Mouse (Mus musculus): ENCODE results near the gene Grxcr1. TPM values are rescaled to one million over a fixed set of nuclear protein-coding genes. Genes with fewer than 3 reads are reported as not detected.

The Grxcr1 gene
- not detected for total RNA-seq (2021)
- long read RNA-seq, result 0 reads

- no peak for DNase-seq (ENCODE audit: low spot score in 2 of 2)
Observed at GRCm38 (mm10) chr5:68031744-68032143, at the start of gene Grxcr1. Gene Grxcr1 (plus strand): TSS chr5:68031835.

GRCm38 (mm10) chr5:67981946-67982526 lies 49.6 kb upstream of the Grxcr1 start:
- no peak for DNase-seq (ENCODE audit: low spot score in 2 of 2)

GRCm38 (mm10) chr5:67990426-67990825 lies 41.2 kb upstream of the Grxcr1 start:
- no peak for DNase-seq (ENCODE audit: low spot score in 2 of 2)

GRCm38 (mm10) chr5:68002611-68003010 lies 29.0 kb upstream of the Grxcr1 start:
- peak; percentile 19 to 22 for DNase-seq (ENCODE audit: low spot score in 2 of 2)

DNA sequence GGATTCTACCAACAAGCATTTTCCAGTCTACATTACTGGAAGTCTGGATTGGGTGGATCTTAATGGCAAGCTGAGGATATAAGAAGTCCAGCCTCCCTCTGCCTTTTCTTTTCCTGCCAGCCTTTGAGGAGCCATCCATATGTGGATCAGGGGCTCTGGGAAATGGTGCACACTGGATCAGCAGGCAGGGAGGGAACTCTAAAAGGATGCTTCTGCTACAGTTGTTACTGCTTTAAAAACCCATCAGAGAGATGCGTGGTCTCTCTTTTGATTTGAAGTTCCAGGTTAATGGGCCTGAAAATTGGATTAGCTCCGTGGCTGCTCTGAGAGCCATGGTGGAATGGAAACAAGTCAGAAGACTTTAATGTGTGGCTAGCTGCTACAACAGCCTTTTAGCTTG lies 27.7 kb upstream of the Grxcr1 start:
- DNase-seq (ENCODE audit: low spot score in 2 of 2), result no peak

DNA sequence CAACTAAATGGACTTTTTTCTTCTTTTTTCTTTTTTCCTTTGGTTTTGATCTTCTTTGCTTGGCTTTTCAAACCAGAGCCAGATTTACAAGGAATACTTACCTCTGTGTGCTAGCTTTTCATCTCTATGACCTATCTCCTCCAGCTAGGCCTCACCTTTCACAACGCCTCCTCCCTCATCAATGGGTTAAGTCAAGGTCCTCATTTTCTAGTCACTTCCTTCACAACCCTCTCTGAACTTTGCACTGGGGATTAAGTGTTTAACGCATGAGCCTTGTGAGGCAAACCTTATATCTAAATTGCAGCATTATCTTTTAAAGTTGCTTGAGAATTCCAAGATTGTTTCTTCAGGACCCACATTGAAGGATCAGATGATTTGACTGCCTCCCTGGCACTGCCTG lies 27.2 kb upstream of the Grxcr1 start:
- DNase-seq (ENCODE audit: low spot score in 2 of 2), result no peak

DNA sequence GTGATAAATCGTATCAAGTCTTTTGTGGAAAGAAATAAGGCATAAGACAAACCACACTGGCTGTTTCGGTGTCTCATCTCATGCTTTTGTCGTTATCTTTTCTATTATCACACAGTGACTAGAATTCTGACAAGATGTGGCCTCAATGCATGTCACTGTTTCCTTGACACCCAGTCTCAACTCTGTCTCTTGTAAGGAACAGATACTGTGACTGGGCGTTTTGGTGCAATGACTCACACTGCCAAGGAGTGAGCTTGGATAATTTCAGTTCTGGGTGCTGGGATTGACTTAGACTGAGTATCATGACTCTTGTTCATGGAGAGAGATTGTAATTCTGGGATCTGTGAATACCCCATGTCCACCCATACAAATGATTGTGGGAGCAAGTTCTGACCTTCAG lies 24.6 kb upstream of the Grxcr1 start:
- no peak for DNase-seq (ENCODE audit: low spot score in 2 of 2)

DNA sequence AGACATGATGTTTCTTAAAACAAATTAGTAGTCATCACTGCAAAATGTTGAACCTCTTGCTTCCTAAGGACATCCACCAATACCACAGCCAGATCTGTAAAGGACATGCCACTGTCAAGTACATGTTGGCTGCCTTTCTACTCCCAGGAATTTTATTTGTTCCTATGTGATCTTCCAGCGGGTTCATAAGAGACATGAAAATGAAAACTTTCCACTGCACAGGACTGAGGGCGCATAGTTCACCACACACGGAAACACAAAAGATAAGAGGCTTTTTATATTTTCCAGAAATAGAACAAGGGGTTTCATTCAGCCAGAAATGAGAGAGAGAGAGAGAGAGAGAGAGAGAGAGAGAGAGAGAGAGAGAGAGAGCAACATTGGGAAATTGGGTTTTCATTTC lies 20.1 kb upstream of the Grxcr1 start:
- no peak for DNase-seq (ENCODE audit: low spot score in 2 of 2)

- peak; percentile 83 for DNase-seq (ENCODE audit: low spot score in 2 of 2)
Observed at GRCm38 (mm10) chr5:68012618-68013017, 19.0 kb upstream of the Grxcr1 start.

- DNase-seq (ENCODE audit: low spot score in 2 of 2), result no peak
Observed at GRCm38 (mm10) chr5:68020870-68021269, 10.8 kb upstream of the Grxcr1 start.

DNA sequence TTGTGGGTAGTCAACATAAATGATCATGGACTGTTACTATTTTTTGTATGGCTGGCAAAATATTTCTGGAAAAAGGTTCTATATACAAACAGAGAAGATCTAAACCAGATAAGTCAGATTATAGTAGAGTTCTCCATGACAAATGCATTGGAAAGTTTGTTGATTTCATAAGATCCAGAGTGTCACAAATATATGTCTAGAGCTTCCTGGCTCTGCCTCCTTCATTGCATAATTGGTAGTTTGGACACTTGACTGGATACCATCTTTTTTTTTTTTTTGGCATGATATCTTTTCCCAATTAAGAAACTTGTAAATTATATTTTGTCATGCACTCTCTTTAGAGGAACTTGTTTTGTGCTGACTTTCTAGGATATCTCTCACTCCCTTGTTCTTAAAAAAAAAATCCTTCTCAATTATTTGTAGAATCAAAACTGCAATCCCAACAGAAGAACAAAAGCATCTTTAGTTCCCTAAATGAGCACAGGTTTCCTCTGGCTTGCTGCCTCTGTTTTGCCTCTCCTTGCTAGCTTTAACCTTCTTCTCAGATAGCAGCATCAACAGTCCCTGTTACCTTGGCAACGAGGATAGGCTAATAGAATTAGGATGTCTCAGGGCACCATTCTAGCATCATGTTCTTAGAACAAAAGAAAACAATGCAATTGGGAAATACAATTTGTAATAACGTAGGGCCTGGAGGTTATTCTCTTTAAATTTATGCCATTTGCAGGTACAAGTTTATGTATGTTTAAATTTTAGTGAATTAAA lies 4.8 kb upstream of the Grxcr1 start:
- DNase-seq (ENCODE audit: low spot score in 2 of 2), result no peak

GRCm38 (mm10) chr5:68027474-68027873 lies 4.2 kb upstream of the Grxcr1 start:
- no peak for DNase-seq (ENCODE audit: low spot score in 2 of 2)

DNA sequence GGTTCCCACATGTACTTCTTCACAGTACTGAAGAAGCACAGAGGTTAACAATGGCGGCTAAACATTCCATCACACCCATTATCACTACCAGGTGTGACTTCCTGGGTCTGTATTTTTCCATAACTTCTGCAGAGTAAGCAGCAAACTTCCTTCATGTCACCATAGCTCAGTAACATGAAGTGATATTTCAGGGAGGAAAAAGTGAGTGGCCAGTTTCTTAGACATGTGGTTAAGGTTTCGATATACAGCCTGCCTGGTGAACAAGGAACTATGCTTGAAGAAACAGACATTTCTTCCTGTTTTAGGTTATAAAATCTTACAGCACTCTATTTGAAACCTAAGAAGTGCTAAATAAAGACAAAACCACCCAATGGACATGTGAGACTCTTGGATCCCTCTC lies 1.7 kb downstream of the Grxcr1 start:
- no peak for DNase-seq (ENCODE audit: low spot score in 2 of 2)

GRCm38 (mm10) chr5:68039077-68039476 lies 7.4 kb downstream of the Grxcr1 start:
- no peak for DNase-seq (ENCODE audit: low spot score in 2 of 2)

DNA sequence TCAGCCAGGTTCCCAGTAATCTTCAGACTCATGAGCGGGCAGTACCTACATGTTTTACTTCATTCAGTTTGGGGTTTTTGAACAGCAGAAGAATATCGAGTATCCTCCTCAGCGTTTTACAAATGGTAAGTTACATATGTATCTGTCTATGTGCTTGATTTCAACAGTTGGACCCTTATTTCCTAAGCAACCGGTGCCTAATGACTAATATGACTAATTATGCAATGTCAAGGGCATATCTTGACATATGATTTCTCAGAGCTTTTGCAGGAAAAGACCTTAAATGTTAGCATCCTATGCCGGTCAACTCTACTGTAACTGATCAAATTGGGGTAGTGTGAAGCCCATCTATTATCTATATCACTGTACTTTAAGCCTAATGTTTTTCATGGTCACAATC lies 11.7 kb downstream of the Grxcr1 start:
- no peak for DNase-seq (ENCODE audit: low spot score in 2 of 2)

GRCm38 (mm10) chr5:68048783-68049182 lies 17.1 kb downstream of the Grxcr1 start:
- DNase-seq (ENCODE audit: low spot score in 2 of 2), result no peak

GRCm38 (mm10) chr5:68049536-68049935 lies 17.9 kb downstream of the Grxcr1 start:
- no peak for DNase-seq (ENCODE audit: low spot score in 2 of 2)

GRCm38 (mm10) chr5:68051101-68051500 lies 19.5 kb downstream of the Grxcr1 start:
- no peak for DNase-seq (ENCODE audit: low spot score in 2 of 2)

DNA sequence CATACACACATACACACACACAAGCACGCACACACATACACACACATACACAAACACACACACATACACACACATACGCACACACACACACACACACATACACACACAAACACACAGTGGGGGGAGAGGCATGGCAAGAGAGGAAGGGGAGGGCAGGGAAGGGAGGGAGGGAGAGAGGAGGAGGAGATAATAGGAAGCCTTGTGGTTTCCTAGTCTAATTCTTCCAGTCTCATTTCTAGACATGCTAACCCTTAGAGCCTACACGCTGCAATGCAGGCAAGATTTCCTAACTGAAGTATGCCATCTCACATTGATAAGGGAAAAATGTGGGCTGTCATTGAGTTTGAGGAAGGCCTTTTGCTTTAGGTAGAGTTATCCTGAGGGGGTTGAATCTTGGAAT lies 25.9 kb downstream of the Grxcr1 start:
- no peak for DNase-seq (ENCODE audit: low spot score in 2 of 2)

DNA sequence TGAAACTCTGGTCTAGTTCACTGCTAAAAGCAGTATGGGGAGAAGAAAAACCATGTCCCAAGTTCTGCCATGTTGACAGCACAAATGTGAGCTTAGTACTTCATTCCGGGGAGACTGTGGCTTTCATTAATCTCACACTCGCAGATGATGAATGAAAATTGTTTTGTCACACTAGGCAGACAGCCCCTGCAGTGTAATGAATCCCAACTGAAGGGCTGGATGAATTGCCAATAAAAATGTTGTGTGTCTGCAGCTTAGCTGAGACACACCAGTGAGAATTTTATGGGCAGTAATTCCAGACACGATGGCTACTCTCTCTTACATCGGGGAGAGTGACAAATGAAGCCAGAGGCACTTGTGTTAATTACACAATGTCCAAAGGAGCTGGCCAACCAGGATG lies 37.1 kb downstream of the Grxcr1 start:
- no peak for DNase-seq (ENCODE audit: low spot score in 2 of 2)

DNA sequence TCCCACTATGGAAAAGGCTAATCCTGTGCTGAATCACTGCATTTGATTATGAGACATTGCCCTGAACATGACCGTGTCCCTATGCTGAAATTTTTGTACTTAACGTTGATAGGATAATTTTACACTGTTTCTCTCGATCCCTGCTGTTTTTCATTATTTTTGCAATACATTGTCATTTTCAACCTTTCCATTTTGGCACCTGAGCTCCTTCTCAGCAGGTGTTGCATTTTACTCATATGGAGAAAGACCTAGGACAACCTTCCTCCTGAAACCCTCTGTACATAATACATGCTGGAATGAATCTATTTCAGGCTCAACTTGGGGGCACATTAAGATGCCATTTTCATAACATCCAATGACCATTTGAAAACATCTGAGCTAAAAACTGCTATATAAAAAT lies 38.7 kb downstream of the Grxcr1 start:
- no peak for DNase-seq (ENCODE audit: low spot score in 2 of 2)

GRCm38 (mm10) chr5:68071857-68072256 lies 40.2 kb downstream of the Grxcr1 start:
- no peak for DNase-seq (ENCODE audit: low spot score in 2 of 2)

DNA sequence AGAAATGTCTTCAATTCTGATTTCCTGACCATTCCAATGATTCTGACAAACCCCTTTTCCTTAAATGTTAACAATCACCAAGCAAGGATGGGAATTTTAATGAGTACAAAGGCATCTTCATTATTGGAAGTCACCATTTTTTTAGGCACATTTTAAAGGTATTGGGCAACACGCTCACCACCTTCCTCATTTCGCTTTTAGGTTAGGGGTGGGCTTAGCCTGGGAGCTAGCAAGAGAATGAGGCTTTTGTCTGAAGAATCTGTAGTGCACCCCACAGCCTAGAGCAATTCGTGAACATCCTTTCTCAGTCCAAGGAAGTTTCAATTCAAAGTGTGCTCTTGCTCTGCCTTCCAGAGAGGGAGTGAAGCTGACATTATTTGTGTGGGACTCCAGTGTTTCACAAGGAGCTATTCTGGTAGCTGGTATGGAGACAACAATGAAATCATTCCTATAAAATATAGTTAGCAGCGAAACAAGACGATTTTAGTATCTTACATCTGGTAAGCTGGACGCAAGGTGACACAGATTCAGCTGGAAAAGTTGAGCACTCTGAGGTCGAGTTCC lies 55.0 kb downstream of the Grxcr1 start:
- DNase-seq (ENCODE audit: low spot score in 2 of 2), result no peak

All from layer of hippocampus, postnatal 10 days (tissue).